Mouse (Mus musculus) kidney, postnatal 25 days (tissue): ENCODE results near the gene Fsip1.

Experiments
- DNase-seq, 2 experiments: peaks; one replicate each; pipeline ENCODE4 v3.0.0; 2021; ENCODE audit warnings: mixed read lengths in 2 of 2

Gene Fsip1

GRCm38 (mm10) chr2:118083652-118084051, 173.1 kb downstream of the Fsip1 start:
- DNase-seq = no peak

GRCm38 (mm10) chr2:118081581-118081980, 175.2 kb downstream of the Fsip1 start:
- DNase-seq = no peak
